Mouse (Mus musculus): ENCODE measurements around the gene Magt1.

DNA sequence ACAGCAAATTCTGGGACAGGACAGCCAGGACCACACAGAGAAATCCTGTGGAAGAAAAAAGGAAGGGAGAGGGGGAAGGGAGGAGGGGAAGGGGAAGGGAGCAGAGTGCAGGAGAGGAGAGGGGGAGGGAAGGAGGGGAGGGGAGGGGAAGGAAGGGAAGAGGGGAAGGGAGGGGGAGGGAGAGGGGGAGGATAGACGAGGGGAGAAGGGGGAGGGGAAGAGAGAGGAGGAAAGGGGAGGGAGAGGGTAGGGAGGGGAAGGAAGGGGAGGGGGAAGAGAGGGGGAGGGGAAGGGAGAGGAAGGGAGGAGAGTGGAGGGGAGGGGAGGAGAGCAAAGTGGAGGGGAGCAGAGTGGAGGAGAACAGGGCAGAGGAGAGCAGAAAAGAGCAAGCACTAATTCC lies 87.8 kb downstream of the Magt1 start:
- TF ChIP-seq E2F4 (IDR thresholded peaks at IDR 0.05; ENCODE audit: insufficient replicate concordance, low read depth, low read length): no peak
- TF ChIP-seq CTCF (conservative IDR thresholded peaks at IDR 0.05 in 1 of 2, IDR thresholded peaks at IDR 0.05 in 1 of 2; ENCODE audit: low read depth in 2 of 2, low read length in 2 of 2): no peak
- TF ChIP-seq ZMIZ1 (IDR thresholded peaks at IDR 0.05; ENCODE audit: low read depth, low read length): no peak
- TF ChIP-seq RCOR1 (conservative IDR thresholded peaks at IDR 0.05; ENCODE audit: low read depth, low read length): no peak
- TF ChIP-seq POLR2A (IDR thresholded peaks at IDR 0.05; ENCODE audit: low read depth, low read length): no peak
